Mouse (Mus musculus): ENCODE measurements around the gene Rilp. TPM values are rescaled to one million over a fixed set of nuclear protein-coding genes. Genes with fewer than 3 reads are reported as not detected.
A peak's percentile ranks its signal among the peaks of the same experiment; 100 is the strongest.

The Rilp gene
- 10 to 100 TPM; 39.2 to 42.8 TPM for total RNA-seq (2021)
- long read RNA-seq, experiment 1, transcript Rilp-201 (8 exons, 1,489 nt) = major isoform, 28 of 65 reads
- long read RNA-seq, experiment 1, partial matches to known transcripts = 29 of 65 reads
- long read RNA-seq, experiment 1, other reads (novel, unspliced or antisense) = 8 of 65 reads
- long read RNA-seq, experiment 2, transcript Rilp-201 (8 exons, 1,489 nt) = major isoform, 36 of 63 reads
- long read RNA-seq, experiment 2, partial matches to known transcripts = 16 of 63 reads
- long read RNA-seq, experiment 2, other reads (novel, unspliced or antisense) = 9 of 63 reads

GRCm38 (mm10) chr11:75509741-75510626 lies at the start of gene Rilp:
Rilp (plus strand) TSS chr11:75510094.
- peak; percentile 87 for DNase-seq

DNA sequence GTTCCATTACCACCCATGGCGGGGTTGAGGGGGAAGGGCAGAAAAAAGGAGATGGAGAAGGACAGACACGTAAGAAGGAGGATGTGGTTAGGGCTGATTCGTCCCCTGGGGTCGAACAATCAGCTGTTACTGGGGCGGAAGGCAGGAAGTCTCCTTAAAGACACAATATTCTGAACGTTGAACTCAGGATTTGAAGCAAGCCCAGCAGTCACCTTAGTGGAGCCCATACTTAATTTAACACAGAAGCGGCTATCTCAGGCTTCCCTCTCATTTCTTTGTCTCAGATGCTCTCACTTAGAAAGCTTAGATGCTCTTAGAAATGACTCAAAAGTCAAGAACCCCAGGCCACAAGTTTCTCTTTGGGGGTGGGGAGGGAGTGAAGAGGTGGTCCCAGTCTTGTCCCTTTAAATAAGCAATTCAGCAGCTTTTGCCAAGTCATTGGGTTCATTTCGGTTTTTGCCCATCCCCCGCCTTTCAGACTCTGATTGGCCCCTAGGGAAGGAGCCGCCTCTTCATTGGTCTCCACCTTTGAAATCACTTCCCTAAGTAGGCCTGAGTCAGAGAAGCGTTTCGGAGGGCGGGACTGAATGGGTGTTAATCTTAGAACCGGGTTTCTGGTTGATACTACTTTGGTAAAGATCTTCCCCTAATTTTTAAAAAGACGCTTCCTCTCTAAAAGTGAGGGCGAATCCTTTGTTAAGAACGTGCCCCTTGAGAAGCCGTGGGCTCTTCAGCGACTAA lies 49.6 kb upstream of the Rilp start:
- peak; percentile 90 for DNase-seq

DNA sequence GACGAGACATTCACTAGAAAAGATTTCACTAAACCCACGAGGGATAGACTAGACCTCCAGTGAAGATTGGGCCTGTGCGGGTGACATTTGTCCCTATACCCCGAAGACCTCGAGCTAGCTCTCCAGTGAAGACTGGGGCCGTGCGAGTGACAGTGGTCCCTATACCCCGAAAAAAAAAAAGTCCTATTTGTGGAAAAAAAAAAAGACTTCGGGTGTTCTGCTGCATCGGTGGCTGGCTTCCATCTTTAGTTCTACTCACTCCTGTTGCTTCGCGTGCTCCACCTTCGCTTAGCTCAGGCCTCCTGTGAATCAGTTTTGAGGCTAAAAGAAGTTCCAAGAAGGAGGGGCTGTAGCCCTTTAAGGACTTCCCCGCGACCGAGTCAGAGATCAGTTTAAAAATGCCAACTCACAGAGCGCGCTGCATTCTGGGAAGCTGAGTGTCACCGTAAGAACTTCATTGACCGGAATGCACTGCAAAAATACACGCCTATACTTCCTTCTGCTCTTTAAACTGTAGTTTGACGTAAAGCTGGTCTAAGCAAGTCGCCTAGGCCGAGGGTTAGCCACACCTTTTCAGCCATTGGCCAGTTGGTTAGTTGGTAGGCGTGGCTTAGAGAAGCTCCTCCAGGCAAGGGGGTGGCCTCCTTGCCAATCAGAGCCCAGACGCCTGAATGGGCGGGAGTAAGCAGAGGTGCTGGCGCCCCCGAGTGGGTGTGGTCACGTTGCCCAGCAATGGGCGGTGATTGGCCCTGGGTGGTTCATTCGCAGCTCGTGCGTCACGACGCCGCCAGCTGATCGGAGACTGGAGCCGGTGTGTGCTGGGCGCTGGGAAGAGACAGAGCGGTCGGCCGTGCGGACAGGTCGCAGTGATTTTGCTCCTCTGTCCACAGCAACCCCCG lies 48.8 kb upstream of the Rilp start, which contains the start of gene Tlcd2:
Tlcd2 (plus strand) TSS at position 872 of the 899 bp plus-strand sequence.
- DNase-seq = peak; percentile 100

DNA sequence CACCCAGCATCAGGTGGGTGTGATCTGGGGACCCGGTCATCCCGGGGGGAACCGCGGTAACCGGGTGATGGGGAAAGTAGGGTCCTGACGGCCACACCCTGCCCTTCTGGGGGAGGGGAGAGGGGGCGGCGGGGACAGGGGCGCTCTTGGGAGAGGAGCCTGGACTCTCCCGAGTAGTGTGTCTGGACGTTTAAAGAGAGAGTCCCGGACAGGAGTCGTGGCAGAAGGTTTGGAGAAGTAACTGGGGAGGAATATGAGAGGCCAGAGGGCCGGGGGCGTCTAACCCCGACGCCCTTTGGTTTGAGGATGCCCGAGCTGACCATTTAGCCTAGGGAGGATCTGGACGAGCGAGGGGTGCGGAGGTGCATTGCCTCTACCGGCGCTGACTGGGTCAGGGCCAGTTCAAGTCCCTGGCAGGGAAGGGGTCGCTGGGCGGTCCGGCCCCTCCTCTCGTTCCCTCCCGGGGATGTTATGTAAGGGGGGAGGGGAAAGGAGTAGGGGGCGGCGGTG lies 48.1 kb upstream of the Rilp start:
- DNase-seq = no peak

DNA sequence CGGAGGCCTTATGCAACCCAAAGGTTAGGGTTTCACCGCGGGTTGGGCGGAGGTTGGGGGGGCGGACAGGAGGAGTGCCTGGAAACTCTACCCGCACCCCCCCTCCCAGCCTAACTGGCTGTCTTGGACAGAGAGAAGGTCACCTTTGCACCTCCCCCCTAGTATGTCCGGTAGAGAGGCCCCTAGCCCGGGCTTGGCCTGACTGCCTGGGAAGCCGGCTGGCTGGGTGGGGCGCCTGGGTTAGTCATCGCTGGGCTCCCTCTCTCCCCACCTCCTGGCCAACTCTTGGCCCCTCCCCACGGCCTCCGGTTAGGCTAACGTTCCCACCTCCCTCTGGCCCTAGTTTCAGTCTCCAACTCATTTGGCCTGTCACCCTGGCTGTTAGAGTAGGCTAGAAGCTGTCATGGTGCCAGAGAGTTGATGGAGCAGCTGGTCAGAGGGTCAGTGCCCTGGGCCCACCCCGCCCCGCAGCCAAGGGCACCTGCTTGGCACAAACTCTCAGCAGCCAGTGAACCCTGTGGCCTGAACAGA lies 47.6 kb upstream of the Rilp start:
- peak; percentile 96 for DNase-seq

DNA sequence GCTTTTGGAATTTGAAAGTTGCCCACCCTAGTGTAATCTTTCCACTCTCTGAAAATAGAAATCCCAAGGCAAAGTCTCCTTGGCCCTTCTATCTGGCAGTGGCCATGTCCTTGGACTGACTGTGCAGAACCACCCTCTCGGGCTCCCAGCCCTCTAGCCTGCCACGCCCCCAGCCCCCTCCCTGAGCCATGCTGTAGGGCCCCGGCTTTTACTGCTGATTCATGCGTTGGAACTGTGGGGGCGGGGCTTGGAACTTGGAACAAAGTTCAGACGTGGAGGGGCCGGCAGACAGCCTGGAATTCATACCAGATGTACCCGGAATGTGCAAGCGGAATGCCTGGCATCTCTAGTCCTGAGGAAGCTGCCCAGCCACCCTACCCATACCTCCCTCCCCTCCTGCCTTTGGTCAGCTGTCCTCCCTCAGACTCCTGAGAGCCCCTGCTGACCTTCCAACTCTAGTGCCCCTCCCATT lies 47.0 kb upstream of the Rilp start:
- DNase-seq = peak; percentile 94

DNA sequence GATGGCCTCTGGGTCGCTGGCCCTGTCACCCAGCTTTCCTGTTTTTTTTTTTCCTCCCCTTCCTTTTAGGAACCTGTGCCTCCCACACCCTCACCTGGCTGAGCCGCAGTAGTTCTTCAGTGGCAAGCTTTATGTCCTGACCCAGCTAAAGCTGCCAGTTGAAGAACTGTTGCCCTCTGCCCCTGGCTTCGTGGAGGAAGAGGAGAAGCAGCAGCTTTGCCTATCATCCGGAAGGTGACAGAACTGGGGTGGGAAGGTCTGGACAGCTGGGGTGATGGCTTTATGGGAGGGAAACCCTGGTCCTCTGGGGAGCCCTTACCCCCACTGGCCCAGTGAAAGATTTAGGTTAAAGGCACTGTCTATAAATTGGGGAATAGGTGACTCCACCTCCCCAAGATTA lies 46.3 kb upstream of the Rilp start:
- DNase-seq = no peak

DNA sequence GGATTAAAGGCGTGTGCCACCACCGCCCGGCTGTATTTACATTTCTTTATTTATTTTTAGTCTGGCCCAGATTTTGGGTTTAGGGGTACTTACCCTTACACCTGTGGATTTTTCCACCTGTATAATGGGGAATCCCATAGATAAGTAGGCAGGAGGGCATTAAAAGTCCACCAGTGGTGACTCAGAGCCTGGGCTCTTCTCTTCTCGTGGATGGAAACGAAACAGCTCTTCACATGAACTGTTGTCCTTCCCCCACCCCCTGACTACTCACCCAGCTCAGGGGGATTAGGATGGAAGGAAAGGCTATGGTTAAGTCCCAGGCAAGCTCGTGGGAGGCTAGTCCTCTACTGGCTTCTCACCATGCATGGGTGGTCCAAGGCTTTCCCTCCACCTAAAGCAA lies 45.5 kb upstream of the Rilp start:
- no peak for DNase-seq

DNA sequence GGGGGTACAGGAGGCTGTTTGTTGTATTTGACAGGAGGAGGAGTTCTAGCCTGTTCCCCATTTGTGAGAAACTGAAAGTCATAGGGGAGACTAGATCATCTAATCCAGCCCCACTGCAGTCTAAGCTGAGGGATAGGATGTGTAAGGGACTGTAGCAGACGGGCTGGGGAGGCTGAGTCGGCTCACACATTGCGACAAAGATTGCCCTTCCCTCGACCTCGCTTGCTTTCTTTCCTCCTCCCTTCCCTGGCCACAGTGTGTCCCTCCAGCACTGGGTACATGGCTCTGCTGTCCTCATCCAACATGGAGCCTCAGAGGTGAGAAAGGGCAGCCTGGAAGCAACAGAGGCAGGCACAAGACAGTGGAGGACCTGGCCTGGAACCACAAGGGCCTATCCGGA lies 44.8 kb upstream of the Rilp start:
- DNase-seq = no peak

GRCm38 (mm10) chr11:75466731-75467505 lies 43.0 kb upstream of the Rilp start:
- DNase-seq = no peak

- DNase-seq = peak; percentile 80
These were observed 42.2 kb upstream of the Rilp start for GRCm38 (mm10) chr11:75467512-75468215.

GRCm38 (mm10) chr11:75468410-75468809 lies 41.5 kb upstream of the Rilp start:
- DNase-seq = no peak

- DNase-seq = no peak
These were observed 40.6 kb upstream of the Rilp start for GRCm38 (mm10) chr11:75469261-75469660.

GRCm38 (mm10) chr11:75470675-75471074 lies 39.2 kb upstream of the Rilp start:
- DNase-seq = no peak

- no peak for DNase-seq
These were observed 37.3 kb upstream of the Rilp start for GRCm38 (mm10) chr11:75472469-75473081.

GRCm38 (mm10) chr11:75473376-75473775 lies 36.5 kb upstream of the Rilp start:
- no peak for DNase-seq

- DNase-seq = no peak
These were observed 23.7 kb upstream of the Rilp start for GRCm38 (mm10) chr11:75486192-75486591.

- peak; percentile 97 for DNase-seq
These were observed 23.2 kb upstream of the Rilp start, which contains the start of gene Prpf8 for GRCm38 (mm10) chr11:75486601-75487285. Prpf8 (plus strand) TSS chr11:75486816.
